Mouse (Mus musculus): ENCODE measurements at regions not wholly inside any gene's neighbourhood (a gene's known extent, or its start where the extent isn't known, plus 50 kb on each side); places are given as distances from the start of the nearest gene placed in this dataset.

DNA sequence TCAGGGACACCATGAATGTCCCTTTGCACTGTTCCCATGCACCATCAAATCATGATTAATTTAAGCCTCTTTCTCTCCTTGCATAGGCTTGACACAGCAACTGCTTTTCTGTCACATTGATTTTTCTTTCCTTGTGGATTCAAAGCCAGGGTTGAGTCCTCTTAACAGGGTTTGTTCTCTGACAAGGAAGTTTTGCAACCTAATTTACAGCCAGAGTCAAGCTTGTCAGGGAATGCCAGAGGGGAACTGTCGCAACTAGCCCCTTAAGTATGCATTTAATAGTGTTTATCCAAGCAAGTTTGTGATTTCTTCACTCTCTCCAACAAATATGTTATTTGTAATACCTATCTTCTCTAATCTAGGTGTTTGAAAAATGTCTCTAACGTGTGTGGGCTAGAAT is 365.7 kb upstream of the Marcks start:
- H3K79me2 ChIP-seq (replicated peaks; ENCODE audit: control insufficient read depth, extremely low read depth, insufficient read depth, poor library complexity, severe bottlenecking) = no peaks in the 10 kb centered on the region
- H3K4me2 ChIP-seq (ENCODE audit: insufficient read depth, low read depth, poor library complexity, severe bottlenecking) = no peak overlapping the region
- no peak overlapping the region for H3K27ac ChIP-seq (ENCODE audit: insufficient read depth, low read depth)
- no peaks in the 10 kb centered on the region for H3K4me1 ChIP-seq (ENCODE audit: control insufficient read depth in 1 of 2, insufficient read depth in 2 of 2)
- dilution Hi-C loops (cut with MboI; ENCODE audit: extremely low pct_ligation_motif_present, extremely low pct_unique_long_range_greater_than_20kb, low sequenced_read_pairs) = no loop called here
- no peaks in the 10 kb centered on the region for H3K27me3 ChIP-seq (replicated peaks)
- in situ Hi-C loops (cut with MboI; ENCODE audit: low pct_ligation_motif_present, low pct_unique_long_range_greater_than_20kb, low sequenced_read_pairs) = no loop called here
- H3K9me3 ChIP-seq (replicated peaks; ENCODE audit: low read length) = no peaks in the 10 kb centered on the region
- H3K4me3 ChIP-seq (replicated peaks in 1 of 3; ENCODE audit: low read depth in 2 of 3, low read length in 2 of 3, poor library complexity in 1 of 3) = no peak overlapping the region
- no peaks in the 10 kb centered on the region for H3K36me3 ChIP-seq (replicated peaks in 1 of 2; ENCODE audit: control insufficient read depth in 1 of 2, insufficient read depth in 1 of 2, low read length in 1 of 2)
- DNase-seq (ENCODE audit: extremely low read depth) = no peak
- TF ChIP-seq ZNF384 (IDR thresholded peaks at IDR 0.05; ENCODE audit: low read depth, low read length) (no peak), EP300 (IDR thresholded peaks at IDR 0.05; ENCODE audit: low read length) (no peak), MAZ (IDR thresholded peaks at IDR 0.05; ENCODE audit: low read depth, low read length) (no peak), POLR2AphosphoS2 (IDR thresholded peaks at IDR 0.05; ENCODE audit: low read depth, low read length) (no peak), ZMIZ1 (IDR thresholded peaks at IDR 0.05; ENCODE audit: low read depth, low read length) (no peak)
- no peak overlapping the region for H3K9ac ChIP-seq (ENCODE audit: insufficient read depth, low read depth)

DNA sequence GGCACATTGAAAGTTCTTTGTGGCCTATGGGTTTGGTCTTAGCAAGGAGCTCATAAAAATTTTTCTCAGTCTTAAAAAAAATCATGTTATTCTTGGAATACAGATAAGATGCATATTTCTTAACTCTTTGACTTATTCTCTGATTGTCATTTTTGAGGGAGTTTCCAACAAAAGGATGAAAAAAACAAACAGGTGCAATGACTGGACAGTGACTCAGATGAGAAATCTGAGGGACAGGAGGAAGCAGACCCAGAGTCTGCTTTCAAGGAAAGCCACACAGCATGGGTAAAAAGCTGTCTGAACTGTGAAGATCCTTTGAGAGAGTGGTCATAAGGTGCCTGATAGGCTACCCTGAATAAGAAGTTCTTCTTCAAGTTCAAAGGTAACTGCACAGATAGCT is 363.8 kb upstream of the Marcks start:
- Histone ChIP-seq H3K9me3 (replicated peaks; ENCODE audit: low read length) (no peaks in the 10 kb centered on the region), H3K36me3 (replicated peaks in 1 of 2; ENCODE audit: control insufficient read depth in 1 of 2, insufficient read depth in 1 of 2, low read length in 1 of 2) (no peaks in the 10 kb centered on the region), H3K4me1 (ENCODE audit: control insufficient read depth in 1 of 2, insufficient read depth in 2 of 2) (no peaks in the 10 kb centered on the region), H3K4me3 (replicated peaks in 1 of 3; ENCODE audit: low read depth in 2 of 3, low read length in 2 of 3, poor library complexity in 1 of 3) (no peak overlapping the region), H3K79me2 (replicated peaks; ENCODE audit: control insufficient read depth, extremely low read depth, insufficient read depth, poor library complexity, severe bottlenecking) (no peaks in the 10 kb centered on the region), H3K4me2 (ENCODE audit: insufficient read depth, low read depth, poor library complexity, severe bottlenecking) (no peak overlapping the region), H3K27me3 (replicated peaks) (no peaks in the 10 kb centered on the region), H3K9ac (ENCODE audit: insufficient read depth, low read depth) (no peak overlapping the region), H3K27ac (ENCODE audit: insufficient read depth, low read depth) (no peak overlapping the region)
- in situ Hi-C loops (cut with MboI; ENCODE audit: low pct_ligation_motif_present, low pct_unique_long_range_greater_than_20kb, low sequenced_read_pairs) = no loop called here
- dilution Hi-C loops (cut with MboI; ENCODE audit: extremely low pct_ligation_motif_present, extremely low pct_unique_long_range_greater_than_20kb, low sequenced_read_pairs) = no loop called here
- DNase-seq (ENCODE audit: extremely low read depth) = no peak
- TF ChIP-seq EP300 (IDR thresholded peaks at IDR 0.05; ENCODE audit: low read length) (no peak), JUND (conservative IDR thresholded peaks at IDR 0.05; ENCODE audit: low read depth, low read length) (no peak)

DNA sequence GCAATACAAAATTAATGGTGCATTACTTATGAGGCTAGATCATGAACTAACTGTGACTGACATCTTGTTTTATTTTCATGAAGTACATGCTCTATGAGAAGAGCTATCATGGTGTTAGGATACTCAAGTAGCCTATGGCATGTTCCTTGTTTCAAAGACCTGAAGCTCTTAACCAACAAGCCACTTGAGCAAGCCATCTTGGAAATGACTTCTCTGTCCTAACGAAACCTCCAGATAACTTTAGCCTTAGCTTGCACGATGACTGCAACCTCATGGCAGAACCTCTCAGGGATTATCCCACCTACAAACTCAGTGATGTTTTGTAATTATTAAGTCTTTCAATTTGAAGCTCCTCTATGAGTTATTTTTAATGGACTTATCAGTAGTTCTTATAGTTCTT is 362.3 kb upstream of the Marcks start:
- Histone ChIP-seq H3K27ac (ENCODE audit: insufficient read depth, low read depth) (no peak overlapping the region), H3K27me3 (replicated peaks) (no peaks in the 10 kb centered on the region), H3K36me3 (replicated peaks in 1 of 2; ENCODE audit: control insufficient read depth in 1 of 2, insufficient read depth in 1 of 2, low read length in 1 of 2) (no peaks in the 10 kb centered on the region), H3K9me3 (replicated peaks; ENCODE audit: low read length) (no peaks in the 10 kb centered on the region), H3K4me3 (replicated peaks in 1 of 3; ENCODE audit: low read depth in 2 of 3, low read length in 2 of 3, poor library complexity in 1 of 3) (no peak overlapping the region), H3K4me1 (ENCODE audit: control insufficient read depth in 1 of 2, insufficient read depth in 2 of 2) (no peaks in the 10 kb centered on the region), H3K9ac (ENCODE audit: insufficient read depth, low read depth) (no peak overlapping the region), H3K79me2 (replicated peaks; ENCODE audit: control insufficient read depth, extremely low read depth, insufficient read depth, poor library complexity, severe bottlenecking) (no peaks in the 10 kb centered on the region), H3K4me2 (ENCODE audit: insufficient read depth, low read depth, poor library complexity, severe bottlenecking) (no peak overlapping the region)
- dilution Hi-C loops (cut with MboI; ENCODE audit: extremely low pct_ligation_motif_present, extremely low pct_unique_long_range_greater_than_20kb, low sequenced_read_pairs) (no loop called here), in situ Hi-C loops (cut with MboI; ENCODE audit: low pct_ligation_motif_present, low pct_unique_long_range_greater_than_20kb, low sequenced_read_pairs) (no loop called here)
- no peak for DNase-seq (ENCODE audit: extremely low read depth)
- no peak for TF ChIP-seq MAX (IDR thresholded peaks at IDR 0.05; ENCODE audit: low read length)
- TF ChIP-seq KAT2A (IDR thresholded peaks at IDR 0.05; ENCODE audit: insufficient replicate concordance, low read length) = no peak
- TF ChIP-seq JUND (conservative IDR thresholded peaks at IDR 0.05; ENCODE audit: low read depth, low read length) = no peak
- no peak for TF ChIP-seq SIN3A (IDR thresholded peaks at IDR 0.05; ENCODE audit: low read length)
- no peak for TF ChIP-seq ETS1 (conservative IDR thresholded peaks at IDR 0.05; ENCODE audit: low read depth, low read length)
- TF ChIP-seq MYC (IDR thresholded peaks at IDR 0.05; ENCODE audit: low read depth, low read length) = no peak
- no peak for TF ChIP-seq MAZ (IDR thresholded peaks at IDR 0.05; ENCODE audit: low read depth, low read length)
- TF ChIP-seq ZKSCAN1 (IDR thresholded peaks at IDR 0.05; ENCODE audit: borderline replicate concordance, low read depth, low read length) = no peak
- no peak for TF ChIP-seq EP300 (IDR thresholded peaks at IDR 0.05; ENCODE audit: low read length)
- TF ChIP-seq ZMIZ1 (IDR thresholded peaks at IDR 0.05; ENCODE audit: low read depth, low read length) = no peak
- no peak for TF ChIP-seq NELFE (IDR thresholded peaks at IDR 0.05; ENCODE audit: low read depth, low read length)
- no peak for TF ChIP-seq NRF1 (IDR thresholded peaks at IDR 0.05; ENCODE audit: low read depth, low read length)
- no peak for TF ChIP-seq IRF4 (IDR thresholded peaks at IDR 0.05; ENCODE audit: low read depth, low read length)
- TF ChIP-seq TBP (conservative IDR thresholded peaks at IDR 0.05; ENCODE audit: low read depth, low read length) = no peak
- no peak for TF ChIP-seq RCOR1 (conservative IDR thresholded peaks at IDR 0.05; ENCODE audit: low read depth, low read length)
- TF ChIP-seq BHLHE40 (IDR thresholded peaks at IDR 0.05; ENCODE audit: low read depth, low read length) = no peak

All from CH12.LX (cell line).